Mouse (Mus musculus): Measurements from ENCODE around the gene Gm5294.

DNA sequence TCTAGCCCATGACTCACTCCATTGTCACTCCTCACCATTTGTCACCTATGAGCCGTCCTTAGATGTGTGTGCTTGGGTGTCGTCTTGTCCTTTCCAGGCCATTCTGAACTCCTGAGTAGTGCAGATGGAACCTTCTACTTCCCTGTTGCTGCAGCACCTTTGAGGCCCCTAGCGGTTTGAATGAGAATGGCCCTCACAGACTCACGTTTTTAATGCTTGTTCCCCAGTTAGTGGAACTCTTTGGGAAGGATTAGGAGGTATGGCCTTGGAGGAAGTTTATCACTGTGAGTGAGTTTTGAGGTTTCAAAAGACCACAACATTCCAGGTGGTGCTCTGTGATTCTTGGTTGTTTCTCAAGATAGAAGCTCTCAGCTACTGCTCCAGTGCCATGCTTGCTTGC is 32.3 kb downstream of the Gm5294 start:
- TF ChIP-seq CTCF (IDR thresholded peaks at IDR 0.05; ENCODE audit: borderline replicate concordance, extremely low read depth, insufficient read depth, insufficient read length) (no peak), POLR2A (IDR thresholded peaks at IDR 0.05; ENCODE audit: borderline replicate concordance, extremely low read depth, insufficient read depth, insufficient read length, poor library complexity, severe bottlenecking) (no peak)

Measured in brain, embryonic 14.5 days (tissue).